Mouse (Mus musculus) brown adipose tissue, adult 24 weeks (tissue): Measurements from ENCODE around the gene Ccdc15. TPM values are rescaled to one million over a fixed set of nuclear protein-coding genes. Genes with fewer than 3 reads are reported as not detected.
"Not testable (repeated sequence)": the region's sequence is repeated elsewhere in the genome, so short reads cannot be mapped to it uniquely, and the experiment has no call there.

Source experiments
- H3K27ac ChIP-seq: fragments of 200-500 bp; replicated peaks from 2 replicates; pipeline ENCODE4 v1.5.1; 2012; ENCODE audit warnings: low read depth, mild to moderate bottlenecking, low read length
- H3K4me1 ChIP-seq: fragments of 200-500 bp; 2 replicates; pipeline ENCODE4 v1.6.1; 2012; ENCODE audit warnings: low read length, mixed read lengths; ENCODE audit not compliant: control insufficient read depth, insufficient read depth, insufficient read length
- H3K4me3 ChIP-seq: fragments of 200-500 bp; 2 replicates; pipeline ENCODE4 v1.5.1; 2012; ENCODE audit warnings: low read depth, mild to moderate bottlenecking, low read length, moderate library complexity; ENCODE audit not compliant: insufficient read depth
- polyA plus RNA-seq: library from polyadenylated mRNA; stranded (reverse); fragments of >200 nt; gene quantifications from 2 replicates; pipeline ENCODE4 v1.2.4, GENCODE M21; 2012; ENCODE audit not compliant: missing spikeins, insufficient read depth, insufficient read length

The Ccdc15 gene
- polyA plus RNA-seq, 1 experiment, result 1.5 TPM

GRCm38 (mm10) chr9:37363551-37363950, 15.3 kb upstream of the Ccdc15 start:
- H3K27ac ChIP-seq, result no peak overlapping the region
- no peak overlapping the region for H3K4me3 ChIP-seq
- no peaks in the 10 kb centered on the region; the same call in 1 of the 2 replicates for H3K4me1 ChIP-seq

- Histone ChIP-seq H3K4me3 (no peak overlapping the region), H3K27ac (no peak overlapping the region), H3K4me1 (no peaks in the 10 kb centered on the region; the same call in 1 of the 2 replicates)
Observed at GRCm38 (mm10) chr9:37362881-37363280, 14.6 kb upstream of the Ccdc15 start.

GRCm38 (mm10) chr9:37362084-37362483, 13.9 kb upstream of the Ccdc15 start:
- H3K4me1 ChIP-seq, result no peaks in the 10 kb centered on the region
- no peak overlapping the region for H3K4me3 ChIP-seq
- no peak overlapping the region for H3K27ac ChIP-seq

- Histone ChIP-seq H3K4me1 (no peaks in the 10 kb centered on the region), H3K4me3 (no peak overlapping the region), H3K27ac (no peak overlapping the region)
Observed at GRCm38 (mm10) chr9:37359331-37360220, 11.3 kb upstream of the Ccdc15 start.

- Histone ChIP-seq H3K4me1 (no peaks in the 10 kb centered on the region), H3K4me3 (no peak overlapping the region), H3K27ac (no peak overlapping the region)
Observed at GRCm38 (mm10) chr9:37358713-37359330, 10.6 kb upstream of the Ccdc15 start.

- H3K27ac ChIP-seq, result no peak overlapping the region
- H3K4me1 ChIP-seq, result no peaks in the 10 kb centered on the region
- no peak overlapping the region for H3K4me3 ChIP-seq
Observed at GRCm38 (mm10) chr9:37354485-37354884, 6.3 kb upstream of the Ccdc15 start.

GRCm38 (mm10) chr9:37351266-37351665, 3.0 kb upstream of the Ccdc15 start:
- Histone ChIP-seq H3K4me1 (no peaks in the 10 kb centered on the region), H3K27ac (no peak overlapping the region), H3K4me3 (no peak overlapping the region)

GRCm38 (mm10) chr9:37349050-37349449, 818 bp upstream of the Ccdc15 start:
- Histone ChIP-seq H3K4me3 (peak overlapping the region; percentile 84), H3K27ac (no peak overlapping the region; the same call in 1 of the 2 replicates), H3K4me1 (no peaks in the 10 kb centered on the region)

GRCm38 (mm10) chr9:37347184-37347987, 846 bp downstream of the Ccdc15 start:
- Histone ChIP-seq H3K4me1 (no peaks in the 10 kb centered on the region), H3K4me3 (peak overlapping the region; percentile 70), H3K27ac (peak overlapping the region; percentile 22)

- Histone ChIP-seq H3K27ac (no peak overlapping the region), H3K4me1 (no peaks in the 10 kb centered on the region), H3K4me3 (no peak overlapping the region)
Observed at GRCm38 (mm10) chr9:37345406-37345805, 2.8 kb downstream of the Ccdc15 start.

GRCm38 (mm10) chr9:37329456-37329855, 18.8 kb downstream of the Ccdc15 start:
- no peak overlapping the region for H3K4me3 ChIP-seq
- H3K27ac ChIP-seq, result no peak overlapping the region
- H3K4me1 ChIP-seq, result no peaks in the 10 kb centered on the region

GRCm38 (mm10) chr9:37301720-37302119, 46.5 kb downstream of the Ccdc15 start:
- Histone ChIP-seq H3K27ac (no peak overlapping the region), H3K4me3 (no peak overlapping the region), H3K4me1 (no peaks in the 10 kb centered on the region)

GRCm38 (mm10) chr9:37300501-37300900, 47.7 kb downstream of the Ccdc15 start:
- not testable (repeated sequence) for H3K27ac ChIP-seq, H3K4me3 ChIP-seq, H3K4me1 ChIP-seq

- no peak overlapping the region for H3K4me3 ChIP-seq
Observed at GRCm38 (mm10) chr9:37295586-37295985, 52.6 kb downstream of the Ccdc15 start.

GRCm38 (mm10) chr9:37266622-37267021, 81.6 kb downstream of the Ccdc15 start:
- no peaks in the 10 kb centered on the region for H3K4me1 ChIP-seq
- no peak overlapping the region for H3K27ac ChIP-seq
- no peak overlapping the region for H3K4me3 ChIP-seq

More at GRCm38 (mm10) chr9:37295586-37295985, 52.6 kb downstream of the Ccdc15 start:
- Histone ChIP-seq H3K27ac (no peak overlapping the region), H3K4me1 (no peaks in the 10 kb centered on the region)
